Comparison of ENCODE assay signal across 19 mouse cellular contexts in genomic region chr19:4745681-4746080, GRCm38 (mm10). TPM values are rescaled to one million over a fixed set of nuclear protein-coding genes. Genes with fewer than 3 reads are reported as not detected.
DNase-seq lines count a peak whose midpoint lies in the region; ATAC-seq and TF ChIP-seq lines count a peak whose summit lies in the region.
"Had no signal": no experiment of that assay in that cellular context is flagged by ENCODE, and none has a peak within 500 bp of the region (broad histone marks: within the 10 kb centered on the region; RNA-seq: fewer than 3 reads in every experiment).

No protein-coding gene starts in this region.

- no peak for TF ChIP-seq CTCF in layer of hippocampus, adult 2 months (conservative IDR thresholded peaks at IDR 0.05)
- no peak for TF ChIP-seq CTCF in cerebellum, adult 2 months (IDR thresholded peaks at IDR 0.05; ENCODE audit: borderline replicate concordance, insufficient read depth, low read depth, low read length)

- ATAC-seq in frontal cortex, adult (ENCODE audit: low TSS enrichment): 0 out of 2 replicates have a peak, but pooled peaks have one; percentile 1
- ATAC-seq: forebrain, embryonic 15.5 days; hindbrain, postnatal 0 days; intestine, postnatal 0 days; liver, embryonic 12.5 days; midbrain, embryonic 15.5 days had no signal

- H3K27ac ChIP-seq in layer of hippocampus, adult 2 months: peak overlapping the region; percentile 58; the same call in 1 of the 2 replicates
- H3K27ac ChIP-seq in cerebellum, adult 2 months (ENCODE audit: insufficient read depth, low read length): peak overlapping the region; percentile 37
- H3K27ac ChIP-seq: embryonic facial prominence, embryonic 12.5 days; forebrain, embryonic 15.5 days; heart, embryonic 13.5 days; hindbrain, postnatal 0 days; limb, embryonic 10.5 days; liver, embryonic 12.5 days; midbrain, embryonic 15.5 days; neural tube, embryonic 15.5 days had no signal

- no peaks in the 10 kb centered on the region for H3K27me3 ChIP-seq in cerebellum, adult 2 months (ENCODE audit: control insufficient read depth, insufficient read depth, low read length)
- H3K27me3 ChIP-seq: embryonic facial prominence, embryonic 12.5 days; forebrain, embryonic 15.5 days; heart, embryonic 13.5 days; liver, embryonic 12.5 days; midbrain, embryonic 15.5 days; neural tube, embryonic 15.5 days had no signal

- no peak for DNase-seq in frontal cortex, postnatal 14 days (ENCODE audit: low spot score in 2 of 2)
- no peak for DNase-seq in layer of hippocampus, adult 2 months (ENCODE audit: low spot score in 2 of 2)
- DNase-seq in layer of hippocampus, adult 11-12 months (ENCODE audit: low spot score): no peak
- DNase-seq in cerebellum, adult 2 months: peak; percentile 74 to 79
- DNase-seq in cerebellum, postnatal 36 days: peak; percentile 62 to 64
- DNase-seq in natural killer cell, adult 2 months (ENCODE audit: low spot score in 2 of 2): no peak

- no peak for TF ChIP-seq POLR2A in cerebellum, adult 2 months (IDR thresholded peaks at IDR 0.05; ENCODE audit: borderline replicate concordance, insufficient read depth, low read length)

- no peak overlapping the region for H3K4me3 ChIP-seq in layer of hippocampus, adult 2 months
- no peak overlapping the region for H3K4me3 ChIP-seq in cerebellum, adult 2 months (replicated peaks; ENCODE audit: insufficient read depth, low read depth, low read length)
- H3K4me3 ChIP-seq: embryonic facial prominence, embryonic 12.5 days; forebrain, embryonic 15.5 days; heart, embryonic 13.5 days; limb, embryonic 10.5 days; liver, embryonic 12.5 days; midbrain, embryonic 15.5 days; myocyte; neural tube, embryonic 15.5 days had no signal

- H3K4me1 ChIP-seq in cerebellum, adult 2 months (ENCODE audit: control insufficient read depth, insufficient read depth, low read length): peaks cover 39% of the 10 kb centered on the region
- H3K4me1 ChIP-seq: forebrain, embryonic 15.5 days; limb, embryonic 10.5 days; liver, embryonic 12.5 days; midbrain, embryonic 15.5 days; neural tube, embryonic 15.5 days had no signal

- 5% methylated on average over 10 of the region's 10 CpGs for WGBS in cerebellum, adult 2 months

RNA-seq across cellular contexts. Expression of gene Rbm4b, which starts 10.6 kb away (rescaled TPM):
- 10 to 100 TPM; 16.8 to 17.9 TPM for total RNA-seq in layer of hippocampus, adult 2 months (2021)
- polyA plus RNA-seq in cerebellum, adult 2 months (2012; rRNA removed): 29.8 and 30.5 TPM in 2 replicates

RNA-seq across cellular contexts. Expression of gene Sptbn2, which starts 34.7 kb away (rescaled TPM):
- 100 to 1,000 TPM; 588 to 591 TPM for total RNA-seq in layer of hippocampus, adult 2 months (2021)
- polyA plus RNA-seq in cerebellum, adult 2 months (2012; rRNA removed): 132 and 147 TPM in 2 replicates
- total RNA-seq: granulocyte monocyte progenitor cell, adult 5-6 weeks; megakaryocyte-erythroid progenitor cell, adult 5-6 weeks had no signal

RNA-seq across cellular contexts. Expression of gene Gm960, which starts 47.2 kb away (rescaled TPM):
- 1 to 10 TPM; 1.2 to 2.5 TPM for total RNA-seq in layer of hippocampus, adult 2 months (2021)
- 4.6 and 5.4 TPM in 2 replicates for polyA plus RNA-seq in cerebellum, adult 2 months (2012; rRNA removed)
- total RNA-seq: granulocyte monocyte progenitor cell, adult 5-6 weeks had no signal

RNA-seq across cellular contexts. Expression of gene Rbm4, which starts 48.0 kb away (rescaled TPM):
- 10 to 100 TPM; 76.1 to 95.4 TPM for total RNA-seq in layer of hippocampus, adult 2 months (2021)
- polyA plus RNA-seq in cerebellum, adult 2 months (2012; rRNA removed): 77.5 and 86.1 TPM in 2 replicates

Comparison
In these comparisons a context has a peak if more than half of its experiments do, and no peak if none do; other contexts are left out.
1. DNase-seq: peak in cerebellum, adult 2 months (2 of 2) and cerebellum, postnatal 36 days (2 of 2); none in frontal cortex, postnatal 14 days (0 of 2), layer of hippocampus, adult 2 months (0 of 2), layer of hippocampus, adult 11-12 months (single experiment) and natural killer cell, adult 2 months (0 of 2).